Mouse (Mus musculus): Measurements from ENCODE around the gene Eid2.
A peak's percentile ranks its signal among the peaks of the same experiment; 100 is the strongest.

DNA sequence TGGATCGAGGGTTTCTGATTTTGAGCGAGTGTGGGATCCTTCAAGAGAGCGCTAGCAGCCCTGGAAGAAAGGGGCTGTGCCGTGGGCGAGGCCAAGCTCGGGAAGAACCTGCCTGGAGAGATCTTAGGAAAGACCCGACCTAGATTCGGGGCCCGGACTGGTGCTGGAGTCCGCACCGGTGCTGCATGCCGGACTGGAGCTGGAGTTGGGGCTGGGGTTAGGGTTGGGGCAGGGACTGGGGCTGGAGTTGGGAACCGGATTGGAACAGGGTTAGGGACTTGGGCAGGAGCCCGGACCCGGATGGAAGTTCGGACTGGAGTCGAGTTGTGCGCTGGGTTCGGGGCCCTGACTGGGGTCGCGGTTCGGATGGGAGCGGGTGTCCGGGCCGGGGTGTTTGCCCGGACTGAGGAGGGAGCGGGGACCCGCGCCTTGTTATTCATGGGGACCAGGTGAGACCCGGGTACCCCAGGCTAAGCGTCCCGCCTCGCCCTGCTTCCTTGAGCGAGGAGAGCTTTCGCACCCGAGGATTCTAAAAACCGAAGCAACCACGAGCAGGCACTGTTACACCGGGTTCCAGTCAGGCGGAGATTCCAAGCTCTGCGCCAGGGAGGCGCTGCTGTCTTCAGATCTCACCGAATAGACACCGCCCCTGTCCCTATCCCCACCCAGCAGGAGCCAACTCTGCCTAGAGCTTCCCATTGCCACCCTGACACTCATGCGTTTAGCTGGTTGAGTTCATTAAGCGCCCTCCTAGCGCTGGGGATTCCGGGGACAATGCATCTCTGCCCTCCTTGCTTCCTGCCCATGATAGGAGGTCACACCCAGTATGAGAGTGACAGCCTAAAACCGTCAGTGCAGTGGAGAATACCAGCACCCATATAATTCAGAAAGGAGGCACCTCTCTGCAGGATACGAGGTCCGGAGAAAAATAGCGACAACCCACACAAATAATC, 23.2 kb downstream of the Eid2 start, which contains the start of gene Selenov:
- TF ChIP-seq CTCF (IDR thresholded peaks at IDR 0.05; ENCODE audit: control insufficient read depth, insufficient read depth, insufficient replicate concordance, low read depth, low read length): no peak
- peak; percentile 71; the same call in 1 of the 2 replicates for TF ChIP-seq POLR2A (IDR thresholded peaks at IDR 0.05; ENCODE audit: control insufficient read depth, low read depth, low read length)
